Mouse (Mus musculus): ENCODE results near the gene Ndufa7.

DNA sequence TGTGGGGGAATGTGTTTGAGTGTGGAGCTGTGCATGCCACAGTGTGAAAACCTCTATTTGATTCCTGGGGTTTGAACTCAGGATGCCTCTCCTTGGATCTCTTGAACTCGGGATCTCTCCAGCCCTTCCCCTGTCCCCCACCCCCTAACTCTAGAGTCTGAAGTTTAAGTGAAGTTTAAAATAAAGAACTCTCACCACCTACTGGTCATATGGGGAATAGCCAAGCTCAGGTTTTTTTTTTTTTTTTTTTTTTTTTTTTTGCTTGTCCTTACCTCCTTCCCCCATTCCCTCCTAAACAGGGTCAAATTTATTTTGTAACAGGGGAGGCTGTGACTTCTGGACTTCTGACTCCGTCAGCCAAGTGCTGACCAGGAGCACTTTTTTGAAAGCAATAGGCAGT, 22.2 kb upstream of the Ndufa7 start:
- TF ChIP-seq CTCF (IDR thresholded peaks at IDR 0.05) = peak; percentile 65
- TF ChIP-seq EP300 (IDR thresholded peaks at IDR 0.05) = no peak

Measured in lung, postnatal 0 days (tissue).